Mouse (Mus musculus): ENCODE measurements around the gene Ptprr.

The Ptprr gene

DNA sequence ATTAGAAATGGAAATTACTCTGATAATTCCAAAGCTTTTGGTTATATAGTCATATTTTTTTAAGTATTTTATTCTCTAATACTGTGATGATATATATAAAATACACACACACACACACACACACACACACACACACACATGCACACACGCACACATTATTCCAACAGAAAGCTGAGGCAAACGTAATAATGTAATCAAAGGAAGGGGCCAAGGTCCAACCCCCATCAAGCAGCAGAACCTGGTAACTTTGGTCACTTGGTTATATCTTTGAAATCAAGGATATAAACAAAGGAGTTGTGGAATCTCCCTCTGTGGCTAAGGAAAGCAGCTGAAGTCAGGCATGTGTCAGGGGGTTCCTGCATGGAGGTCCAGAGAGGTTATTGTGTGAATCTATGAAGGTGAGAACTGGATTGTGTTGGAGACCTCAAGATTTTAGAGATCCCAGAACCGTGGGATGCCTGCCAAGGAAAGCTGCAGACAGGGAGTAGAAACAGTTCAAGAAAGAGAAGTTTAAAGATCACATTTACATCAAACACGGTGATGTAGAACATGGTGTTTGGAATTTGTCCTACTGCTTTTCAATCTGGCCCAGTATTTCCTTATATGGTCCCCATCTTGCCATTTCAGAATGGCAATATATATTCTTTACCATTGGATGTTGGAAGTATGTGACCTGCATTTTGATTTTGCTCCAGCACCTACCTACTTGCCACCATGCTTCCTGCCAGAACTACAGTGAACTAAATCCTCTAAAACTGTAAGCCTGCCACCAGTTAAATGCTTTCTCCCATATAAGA is 98.1 kb downstream of the Ptprr start:
- in situ Hi-C loops (cut with MboI): no loop called here

DNA sequence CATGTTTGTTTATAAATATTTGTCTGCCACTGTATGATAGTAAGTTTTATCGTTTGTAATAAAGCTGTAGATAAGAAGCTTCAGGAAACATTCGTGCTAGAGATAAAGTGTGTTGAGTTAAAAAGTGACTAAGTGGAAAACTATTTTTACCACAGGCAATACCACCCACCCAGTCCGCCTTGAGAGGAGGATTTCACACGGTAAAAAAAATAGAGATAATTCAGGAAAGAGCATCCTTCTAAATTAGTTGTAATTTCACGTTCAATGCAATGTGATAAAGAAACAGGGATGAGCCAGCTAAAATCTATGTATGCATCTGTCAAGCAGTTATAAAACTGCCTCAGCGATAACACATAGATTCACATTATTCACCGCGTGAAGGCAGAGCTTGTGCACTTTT is 99.0 kb downstream of the Ptprr start:
- in situ Hi-C loops (cut with MboI): no loop called here

GRCm38 (mm10) chr10:116121463-116121862 is 103.5 kb downstream of the Ptprr start:
- in situ Hi-C loops (cut with MboI): no loop called here

- in situ Hi-C loops (cut with MboI): no loop called here
Measured at GRCm38 (mm10) chr10:116123808-116124207, 105.8 kb downstream of the Ptprr start.

DNA sequence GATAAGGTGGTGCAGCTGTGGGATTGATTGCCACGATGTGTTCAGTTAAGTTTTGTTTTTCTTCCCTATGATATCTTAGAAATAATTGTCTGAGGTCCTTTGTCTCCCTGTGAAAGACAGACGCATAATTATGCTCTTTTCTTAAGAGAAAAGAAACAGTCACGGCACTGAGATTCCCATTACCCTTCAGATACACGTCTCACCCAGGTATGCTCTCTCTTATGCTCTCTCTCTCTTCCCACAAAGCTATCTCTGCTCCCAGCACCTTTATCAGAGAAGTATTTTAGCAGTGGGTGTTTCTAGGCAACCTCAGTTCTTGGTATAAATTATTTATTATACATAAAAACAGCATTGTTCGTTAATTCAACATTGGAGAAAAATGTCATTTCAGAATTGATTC is 107.4 kb downstream of the Ptprr start:
- in situ Hi-C loops (cut with MboI): no loop called here

GRCm38 (mm10) chr10:116130401-116130800 is 112.4 kb downstream of the Ptprr start:
- in situ Hi-C loops (cut with MboI): no loop called here

DNA sequence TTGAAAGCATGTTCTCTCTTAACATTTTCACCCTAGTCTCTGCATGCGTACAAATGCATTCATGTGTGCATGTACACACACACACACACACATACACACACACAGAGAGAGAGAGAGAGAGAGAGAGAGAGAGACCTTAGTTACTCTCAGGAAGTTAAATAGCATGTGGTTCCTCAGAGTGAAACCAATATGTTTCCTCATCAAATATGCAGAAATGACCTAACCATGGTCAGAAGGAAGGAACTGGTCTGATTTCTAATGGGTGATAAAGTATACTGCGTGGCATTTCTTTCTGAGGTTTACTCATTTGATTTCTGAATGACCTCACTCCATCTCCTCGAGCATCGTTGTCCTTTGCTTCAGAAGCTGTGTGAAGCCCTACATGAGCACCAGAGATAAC is 113.2 kb downstream of the Ptprr start:
- in situ Hi-C loops (cut with MboI): no loop called here

- in situ Hi-C loops (cut with MboI): no loop called here
Measured at GRCm38 (mm10) chr10:116132233-116132632, 114.2 kb downstream of the Ptprr start.

DNA sequence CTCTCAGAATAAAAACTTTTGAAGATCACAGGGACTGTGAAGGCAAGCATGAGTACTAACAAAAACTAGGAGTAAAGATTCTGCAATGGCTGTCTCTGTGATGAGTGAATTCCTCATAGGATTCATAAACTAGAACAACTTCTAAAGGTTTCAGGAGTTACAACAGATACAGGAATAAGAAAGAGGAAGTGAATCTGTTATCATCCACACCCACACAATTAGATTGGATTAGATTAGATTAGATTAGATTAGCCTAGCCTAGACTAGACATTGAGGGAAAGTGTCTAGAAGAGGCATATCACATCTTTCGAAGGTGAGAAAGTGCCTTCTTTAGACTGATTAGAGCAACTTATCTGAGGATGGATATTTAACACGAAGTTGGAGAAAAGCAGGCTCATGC is 117.2 kb downstream of the Ptprr start:
- in situ Hi-C loops (cut with MboI): no loop called here

DNA sequence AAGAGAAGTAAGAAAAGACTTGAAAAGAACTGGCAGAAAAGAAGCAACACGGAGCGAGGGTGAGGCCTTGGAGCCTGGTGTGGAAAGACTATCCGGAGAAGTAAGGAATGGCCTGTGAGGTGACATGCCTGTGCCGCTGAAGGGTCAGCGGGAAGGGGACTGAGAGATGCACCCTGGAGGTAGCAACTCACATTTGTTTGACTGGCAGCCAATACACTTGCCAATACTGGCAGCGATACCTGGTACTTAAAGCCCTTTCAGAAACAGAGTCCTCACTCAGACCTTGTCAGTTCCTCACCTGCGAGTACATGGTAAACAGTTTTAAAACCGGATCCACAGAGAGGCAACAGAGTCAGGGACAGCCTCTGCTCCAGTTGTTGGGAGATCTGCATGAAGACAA is 122.2 kb downstream of the Ptprr start:
- in situ Hi-C loops (cut with MboI): no loop called here

DNA sequence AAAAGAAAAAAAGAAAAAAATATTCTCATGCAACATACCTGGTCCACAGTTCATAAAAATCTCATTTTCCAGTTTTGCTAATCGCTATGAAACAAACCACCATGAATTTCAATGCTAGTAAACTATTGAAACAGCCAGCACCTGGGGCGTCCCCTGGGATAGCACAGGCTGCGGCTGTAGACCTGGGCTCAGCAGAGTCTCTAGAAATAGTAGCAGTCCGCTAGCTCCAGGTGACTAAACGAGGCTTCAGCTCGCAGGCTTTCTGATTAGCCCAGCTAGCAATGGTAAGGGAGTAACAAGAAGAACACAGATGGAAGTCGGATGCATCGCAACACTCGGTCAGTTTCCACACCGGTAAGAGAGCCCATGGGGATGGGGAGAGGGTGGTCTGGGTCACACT is 125.7 kb downstream of the Ptprr start:
- in situ Hi-C loops (cut with MboI): no loop called here

DNA sequence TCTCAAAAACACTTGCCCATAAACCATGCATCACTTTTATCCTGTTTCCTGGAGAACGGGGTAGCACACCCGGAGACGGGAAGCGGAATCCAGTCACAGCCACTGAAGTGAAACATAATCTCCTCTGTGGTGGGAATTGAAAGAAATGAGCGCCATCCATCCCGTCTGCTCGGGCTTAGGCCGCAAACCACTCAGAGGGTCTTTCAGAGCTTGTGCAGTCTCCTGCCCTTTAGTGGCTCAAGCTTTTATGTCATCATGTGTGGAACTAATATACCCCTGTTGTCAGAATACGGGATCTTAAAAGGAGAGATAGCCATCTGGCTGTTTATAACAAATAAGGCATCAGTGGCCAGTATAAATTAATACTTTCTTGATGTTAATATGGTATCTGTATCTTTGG is 128.1 kb downstream of the Ptprr start:
- in situ Hi-C loops (cut with MboI): no loop called here

GRCm38 (mm10) chr10:116154707-116155106 is 136.7 kb downstream of the Ptprr start:
- in situ Hi-C loops (cut with MboI): no loop called here

- in situ Hi-C loops (cut with MboI): no loop called here
Measured at GRCm38 (mm10) chr10:116156699-116157098, 138.7 kb downstream of the Ptprr start.

- in situ Hi-C loops (cut with MboI): no loop called here
Measured at GRCm38 (mm10) chr10:116162338-116162737, 144.3 kb downstream of the Ptprr start.

- in situ Hi-C loops (cut with MboI): no loop called here
Measured at GRCm38 (mm10) chr10:116175324-116175883, 157.4 kb downstream of the Ptprr start.

GRCm38 (mm10) chr10:116177390-116178179 is 159.6 kb downstream of the Ptprr start:
- in situ Hi-C loops (cut with MboI): no loop called here

- in situ Hi-C loops (cut with MboI): no loop called here
Measured at GRCm38 (mm10) chr10:116181235-116181634, 163.2 kb downstream of the Ptprr start.

DNA sequence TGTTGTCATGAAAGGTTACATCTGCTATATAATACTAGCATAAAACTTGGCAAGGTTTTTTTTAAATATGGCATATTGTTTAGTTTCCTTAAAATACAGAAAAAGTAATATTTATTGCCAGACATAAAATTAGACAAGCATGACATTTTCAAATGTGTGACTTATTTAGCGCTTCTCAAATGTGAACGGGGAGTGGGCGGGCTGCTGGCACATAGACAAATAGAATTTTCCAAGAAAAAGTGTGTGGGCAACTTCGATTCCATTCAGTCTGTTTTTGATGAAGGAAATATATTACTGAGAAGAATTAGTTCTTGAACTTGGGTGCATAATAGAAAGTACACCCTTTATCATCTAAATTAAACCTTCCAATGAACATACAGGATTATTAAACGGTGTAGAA is 164.2 kb downstream of the Ptprr start:
- in situ Hi-C loops (cut with MboI): no loop called here

GRCm38 (mm10) chr10:116183258-116183657 is 165.2 kb downstream of the Ptprr start:
- in situ Hi-C loops (cut with MboI): no loop called here

GRCm38 (mm10) chr10:116191724-116192123 is 173.7 kb downstream of the Ptprr start:
- in situ Hi-C loops (cut with MboI): no loop called here

DNA sequence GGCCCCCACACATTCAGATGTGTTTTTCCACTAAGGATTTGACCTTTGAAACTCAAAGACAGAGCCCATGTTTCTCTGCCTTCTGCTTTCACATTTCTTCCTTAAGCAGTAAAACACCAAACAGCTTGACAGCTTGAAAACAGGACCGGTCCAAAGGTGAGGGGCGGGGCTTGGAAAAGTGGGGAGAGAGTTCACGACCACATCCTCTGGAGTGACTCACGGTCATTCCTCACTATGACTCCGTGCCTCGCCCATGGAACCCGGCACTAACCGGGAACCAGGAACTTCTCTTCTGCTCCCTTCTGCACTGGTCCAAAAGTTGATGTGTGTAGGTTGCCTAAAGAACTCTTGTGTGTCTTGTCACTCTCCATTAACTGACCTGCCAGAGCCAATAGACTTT is 174.3 kb downstream of the Ptprr start:
- in situ Hi-C loops (cut with MboI): no loop called here

GRCm38 (mm10) chr10:116194409-116194808 is 176.4 kb downstream of the Ptprr start:
- in situ Hi-C loops (cut with MboI): no loop called here

Data from mature B cell (primary cell).